Mouse (Mus musculus): ENCODE measurements around the gene Clca3a1. TPM values are rescaled to one million over a fixed set of nuclear protein-coding genes. Genes with fewer than 3 reads are reported as not detected.
A peak's percentile ranks its signal among the peaks of the same experiment; 100 is the strongest.
"Not testable (repeated sequence)": the region's sequence is repeated elsewhere in the genome, so short reads cannot be mapped to it uniquely, and the experiment has no call there.

The Clca3a1 gene
- polyA plus RNA-seq (2015; fragmentation: Nextera tagmentation; extraction: Ambion mirVana), result 1.4 and 2.5 TPM in 2 replicates

DNA sequence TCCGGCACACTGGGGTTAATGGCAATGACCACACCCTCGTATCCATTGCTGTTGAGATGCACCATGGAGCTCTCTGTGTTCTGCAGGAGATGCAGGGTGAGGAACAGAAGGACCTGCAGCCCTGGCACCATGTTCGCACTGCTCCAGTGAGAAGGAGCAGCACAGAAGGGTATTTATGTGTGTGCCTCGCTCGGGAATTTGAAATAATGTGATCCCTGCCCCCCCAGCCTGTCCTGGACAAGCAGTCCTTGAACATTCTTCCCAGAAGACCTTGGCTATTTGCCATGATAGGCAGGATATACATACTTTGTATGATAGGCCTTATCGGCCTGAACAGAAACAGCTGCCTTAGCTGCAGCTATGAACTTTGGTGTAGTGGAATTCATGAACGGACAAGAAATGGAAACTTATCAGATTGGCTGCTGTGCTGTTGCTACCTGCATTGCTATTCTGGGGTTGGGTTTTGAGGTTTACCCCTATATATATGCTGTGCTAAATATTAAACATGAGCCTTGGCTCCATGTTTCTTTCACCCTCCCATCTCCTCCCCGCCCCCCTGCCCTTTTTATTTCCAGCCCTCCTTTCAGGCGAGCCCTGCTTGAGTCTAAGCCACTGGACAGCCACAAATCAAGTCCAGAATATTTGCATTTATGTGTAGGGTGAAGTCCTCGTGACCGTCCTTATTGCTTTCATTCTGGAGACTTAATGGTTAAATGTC is at the start of gene Clca3a1:
Gene Clca3a1 (minus strand): TSS at position 386 of the 718 bp plus-strand sequence.
- Histone ChIP-seq H3K4me1 (no peaks in the 10 kb centered on the region), H3K27me3 (no peaks in the 10 kb centered on the region), H3K9ac (no peak within 1 kb of the TSS), H3K36me3 (no peaks in the 10 kb centered on the region), H3K27ac (replicated peaks) (no peak within 1 kb of the TSS), H3K4me3 (replicated peaks) (no peak within 1 kb of the TSS), H3K9me3 (replicated peaks) (no peaks in the 10 kb centered on the region), H3K4me2 (replicated peaks) (no peak within 1 kb of the TSS)
- peak; percentile 29; the same call in 1 of the 2 replicates for ATAC-seq (ENCODE audit: insufficient number of reproducible peaks, low FRiP score, low TSS enrichment, low read depth)
- 69% methylated on average over 9 of the region's 11 CpGs for WGBS

GRCm38 (mm10) chr3:144808153-144808925 is 47.6 kb upstream of the Clca3a1 start:
- not testable (repeated sequence) for H3K4me2 ChIP-seq (replicated peaks); H3K27me3 ChIP-seq; H3K9ac ChIP-seq; H3K9me3 ChIP-seq (replicated peaks); H3K4me3 ChIP-seq (replicated peaks); H3K27ac ChIP-seq (replicated peaks); H3K4me1 ChIP-seq; H3K36me3 ChIP-seq; ATAC-seq (ENCODE audit: insufficient number of reproducible peaks, low FRiP score, low TSS enrichment, low read depth)
- WGBS, result 63% methylated on average over 15 of the region's 17 CpGs

DNA sequence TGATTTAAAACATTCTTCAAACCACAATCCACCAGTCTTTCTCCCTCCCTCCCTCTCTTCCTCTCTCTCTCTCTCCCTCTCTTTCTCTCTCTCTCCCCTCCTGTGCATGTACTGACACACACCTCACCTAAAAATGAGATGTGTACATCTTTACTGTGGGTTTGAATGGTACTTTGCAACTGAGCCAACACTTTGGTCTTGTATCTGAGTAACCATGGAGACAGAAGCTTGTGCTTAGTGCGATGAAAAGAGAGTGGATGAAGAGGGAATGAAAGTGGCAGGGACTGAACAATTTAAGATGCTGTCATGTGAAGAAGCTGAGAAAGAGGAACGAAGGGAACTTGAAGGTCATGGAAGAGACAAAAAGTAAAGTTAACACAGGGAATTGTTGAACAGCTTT is 45.8 kb upstream of the Clca3a1 start:
- H3K4me2 ChIP-seq (replicated peaks), result not testable (repeated sequence)
- WGBS, result 78% methylated on average over 2 of the region's 2 CpGs

DNA sequence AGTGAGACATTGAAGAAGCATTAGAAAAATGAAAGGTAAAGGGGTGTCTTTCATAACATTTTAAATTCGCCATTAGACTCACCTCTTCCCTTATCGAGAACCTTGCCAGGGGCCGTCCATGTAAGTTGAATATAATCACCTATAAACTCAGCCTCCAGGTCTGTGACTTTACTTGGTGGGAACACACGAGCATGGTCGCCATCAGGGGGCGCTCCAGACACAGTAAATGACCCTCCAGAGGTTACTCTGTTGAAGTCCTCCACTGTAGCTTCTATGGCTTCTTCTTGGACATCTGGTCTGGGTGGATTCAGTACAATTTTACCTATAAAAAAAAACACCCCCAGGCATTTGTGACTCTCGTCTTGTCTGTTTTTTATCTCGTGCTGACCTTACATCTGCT is 41.1 kb upstream of the Clca3a1 start:
- Histone ChIP-seq H3K9ac (no peak overlapping the region), H3K4me2 (replicated peaks) (no peak overlapping the region), H3K4me1 (no peaks in the 10 kb centered on the region), H3K36me3 (no peaks in the 10 kb centered on the region), H3K27ac (replicated peaks) (no peak overlapping the region), H3K27me3 (no peaks in the 10 kb centered on the region), H3K4me3 (replicated peaks) (no peak overlapping the region), H3K9me3 (replicated peaks) (no peaks in the 10 kb centered on the region)
- WGBS, result 24% methylated on average over 8 of the region's 8 CpGs
- ATAC-seq (ENCODE audit: insufficient number of reproducible peaks, low FRiP score, low TSS enrichment, low read depth), result no peak

More for the DNA sequence above, 45.8 kb upstream of the Clca3a1 start:
- H3K9me3 ChIP-seq (replicated peaks); H3K4me3 ChIP-seq (replicated peaks); H3K27ac ChIP-seq (replicated peaks); H3K27me3 ChIP-seq; H3K4me1 ChIP-seq; H3K36me3 ChIP-seq; H3K9ac ChIP-seq; ATAC-seq (ENCODE audit: insufficient number of reproducible peaks, low FRiP score, low TSS enrichment, low read depth): not testable (repeated sequence)

DNA sequence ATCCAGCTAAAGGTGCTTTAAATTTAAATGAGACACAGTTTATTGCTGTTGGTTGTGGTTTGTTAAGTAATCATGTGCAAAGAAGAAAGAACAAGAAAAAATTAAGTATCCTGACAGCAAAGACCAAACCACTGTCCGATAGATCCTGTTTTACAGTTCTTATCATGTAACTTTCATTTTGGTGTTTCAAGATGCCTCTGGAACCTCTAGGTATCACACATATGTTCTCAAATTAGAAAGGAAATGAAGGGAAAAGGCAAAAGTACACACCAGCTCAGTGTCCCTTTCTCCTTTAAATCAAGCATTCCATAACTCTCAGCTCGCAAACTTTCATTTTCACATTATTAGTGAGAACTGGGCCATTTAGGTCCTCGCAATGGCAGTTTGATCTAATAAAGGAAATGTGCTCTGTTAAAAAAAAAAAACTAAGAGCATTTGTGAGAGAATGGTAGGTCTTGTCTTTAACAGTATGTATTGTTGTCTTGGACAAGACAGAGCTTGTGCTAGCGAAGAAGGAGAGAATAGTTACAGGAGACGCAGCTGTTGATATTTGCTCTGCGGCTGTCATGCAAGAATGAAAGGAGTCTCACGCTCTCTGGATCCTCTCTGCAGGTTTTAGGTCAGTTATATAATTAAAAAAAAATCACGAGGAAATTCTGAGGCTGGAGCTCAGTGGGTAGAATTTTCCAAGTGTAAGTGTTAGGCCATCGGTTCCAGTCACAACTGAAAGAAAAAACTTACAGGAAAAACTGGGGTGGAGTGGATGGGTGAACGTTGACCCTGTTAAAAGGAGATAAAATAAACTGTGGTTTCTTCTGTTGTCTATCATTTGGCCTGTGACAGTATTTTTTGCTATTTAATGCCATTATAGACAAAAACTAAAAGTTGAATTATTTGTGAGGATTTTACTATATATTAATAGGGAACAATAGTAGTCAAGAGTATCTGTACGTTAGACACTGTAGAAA is 24.7 kb upstream of the Clca3a1 start:
- H3K27me3 ChIP-seq, result no peaks in the 10 kb centered on the region
- no peak overlapping the region for H3K4me3 ChIP-seq (replicated peaks)
- no peak for ATAC-seq (ENCODE audit: insufficient number of reproducible peaks, low FRiP score, low TSS enrichment, low read depth)
- H3K36me3 ChIP-seq, result no peaks in the 10 kb centered on the region
- H3K4me1 ChIP-seq, result no peaks in the 10 kb centered on the region
- H3K9me3 ChIP-seq (replicated peaks), result no peaks in the 10 kb centered on the region
- no peak overlapping the region for H3K27ac ChIP-seq (replicated peaks)
- no peak overlapping the region for H3K4me2 ChIP-seq (replicated peaks)
- 71% methylated on average over 11 of the region's 11 CpGs for WGBS
- H3K9ac ChIP-seq, result no peak overlapping the region

- Histone ChIP-seq H3K9ac (no peak overlapping the region), H3K4me1 (no peaks in the 10 kb centered on the region), H3K9me3 (replicated peaks) (no peaks in the 10 kb centered on the region), H3K4me2 (replicated peaks) (no peak overlapping the region), H3K27me3 (no peaks in the 10 kb centered on the region), H3K27ac (replicated peaks) (no peak overlapping the region), H3K4me3 (replicated peaks) (no peak overlapping the region), H3K36me3 (no peaks in the 10 kb centered on the region)
- 73% methylated on average over 4 of the region's 4 CpGs for WGBS
- ATAC-seq (ENCODE audit: insufficient number of reproducible peaks, low FRiP score, low TSS enrichment, low read depth), result no peak
Observed at GRCm38 (mm10) chr3:144765161-144765560, 4.4 kb upstream of the Clca3a1 start.

DNA sequence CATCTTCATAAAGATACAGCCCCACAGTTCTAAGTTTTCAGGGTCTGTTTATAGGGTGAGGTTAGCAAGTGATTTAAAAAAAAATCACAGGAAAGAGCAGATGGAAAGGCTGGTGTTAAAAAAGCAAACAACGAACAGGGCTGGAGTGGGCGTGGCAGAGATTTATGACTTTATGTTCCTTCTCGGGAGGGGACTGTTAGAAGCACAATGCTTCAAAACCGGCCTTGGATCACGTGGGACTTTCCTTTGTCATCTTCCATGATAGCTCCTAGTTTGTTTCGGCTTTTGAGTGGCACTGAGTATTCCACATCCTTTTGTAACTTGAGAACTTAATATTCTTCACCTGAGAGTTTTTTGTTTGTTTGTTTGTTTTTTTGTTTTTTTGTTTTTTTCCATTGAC is 677 bp upstream of the Clca3a1 start:
- Histone ChIP-seq H3K27me3 (no peaks in the 10 kb centered on the region), H3K4me1 (no peaks in the 10 kb centered on the region), H3K4me3 (replicated peaks) (no peak overlapping the region), H3K9ac (no peak overlapping the region), H3K9me3 (replicated peaks) (no peaks in the 10 kb centered on the region), H3K27ac (replicated peaks) (no peak overlapping the region), H3K4me2 (replicated peaks) (no peak overlapping the region), H3K36me3 (no peaks in the 10 kb centered on the region)
- 70% methylated on average over 6 of the region's 6 CpGs for WGBS
- ATAC-seq (ENCODE audit: insufficient number of reproducible peaks, low FRiP score, low TSS enrichment, low read depth), result no peak

DNA sequence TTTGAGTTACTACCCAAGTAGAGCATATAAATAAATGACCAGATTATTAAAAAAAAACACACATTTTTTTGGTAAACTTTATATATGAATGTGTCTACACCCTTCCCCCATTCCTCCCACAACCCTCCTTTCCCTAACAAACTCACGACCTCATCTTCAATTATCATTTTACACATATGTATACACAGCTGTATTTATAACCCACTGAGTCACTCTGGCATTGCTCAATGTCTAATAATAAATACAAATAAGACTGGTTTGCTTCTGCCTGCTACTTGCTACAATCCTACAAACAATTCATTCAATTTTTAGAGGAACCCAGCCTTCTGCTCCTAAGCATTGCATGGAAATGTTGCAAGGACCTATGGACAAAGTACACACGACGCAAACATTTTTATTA is 1.1 kb downstream of the Clca3a1 start:
- no peak overlapping the region for H3K27ac ChIP-seq (replicated peaks)
- no peak for ATAC-seq (ENCODE audit: insufficient number of reproducible peaks, low FRiP score, low TSS enrichment, low read depth)
- H3K4me1 ChIP-seq, result no peaks in the 10 kb centered on the region
- H3K9me3 ChIP-seq (replicated peaks), result no peaks in the 10 kb centered on the region
- H3K27me3 ChIP-seq, result no peaks in the 10 kb centered on the region
- H3K4me2 ChIP-seq (replicated peaks), result no peak overlapping the region
- no peak overlapping the region for H3K9ac ChIP-seq
- no peak overlapping the region for H3K4me3 ChIP-seq (replicated peaks)
- WGBS, result 73% methylated on average over 3 of the region's 3 CpGs
- H3K36me3 ChIP-seq, result no peaks in the 10 kb centered on the region

- not testable (repeated sequence) for H3K4me2 ChIP-seq (replicated peaks); H3K4me1 ChIP-seq; ATAC-seq (ENCODE audit: insufficient number of reproducible peaks, low FRiP score, low TSS enrichment, low read depth); H3K9me3 ChIP-seq (replicated peaks); H3K9ac ChIP-seq; H3K4me3 ChIP-seq (replicated peaks); H3K36me3 ChIP-seq; H3K27ac ChIP-seq (replicated peaks); H3K27me3 ChIP-seq
- 59% methylated on average over 8 of the region's 8 CpGs for WGBS
Observed at GRCm38 (mm10) chr3:144756103-144756502, 4.7 kb downstream of the Clca3a1 start.

DNA sequence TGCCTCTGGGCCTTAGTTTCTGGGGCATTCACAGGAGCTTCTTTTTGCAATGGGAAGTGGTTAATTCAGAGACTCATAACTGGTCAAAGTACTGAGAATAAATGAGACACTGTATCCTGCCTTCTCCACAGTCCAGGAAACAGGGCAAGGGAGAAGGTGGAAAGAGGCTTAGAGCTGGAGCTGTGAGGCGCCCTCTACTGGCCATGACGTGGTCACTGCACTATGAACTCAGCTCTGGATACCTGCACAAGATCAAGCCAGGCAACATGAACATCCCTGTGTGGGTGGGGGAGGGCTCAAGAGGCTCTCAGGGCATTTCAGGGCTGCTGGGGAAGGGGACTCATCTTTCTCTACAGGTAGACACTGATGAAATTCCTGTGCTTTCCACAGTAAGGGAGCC is 7.7 kb downstream of the Clca3a1 start:
- Histone ChIP-seq H3K4me3 (replicated peaks) (no peak overlapping the region), H3K27ac (replicated peaks) (no peak overlapping the region), H3K9ac (no peak overlapping the region), H3K4me2 (replicated peaks) (no peak overlapping the region), H3K36me3 (no peaks in the 10 kb centered on the region), H3K9me3 (replicated peaks) (no peaks in the 10 kb centered on the region), H3K27me3 (no peaks in the 10 kb centered on the region), H3K4me1 (no peaks in the 10 kb centered on the region)
- no peak for ATAC-seq (ENCODE audit: insufficient number of reproducible peaks, low FRiP score, low TSS enrichment, low read depth)
- 4% methylated on average over 2 of the region's 2 CpGs for WGBS

Measured in embryonic facial prominence, embryonic 15.5 days (tissue).